Mouse (Mus musculus) liver, postnatal 0 days (tissue): ENCODE results near the gene Tmem265. TPM values are rescaled to one million over a fixed set of nuclear protein-coding genes. Genes with fewer than 3 reads are reported as not detected.
A peak's percentile ranks its signal among the peaks of the same experiment; 100 is the strongest.

Experiments used
- ATAC-seq: fragments of 200-750 bp; cut with Nextera tagmentation; 2 replicates; pipeline ENCODE4 v1.8.0; 2017; ENCODE audit warnings: mild to moderate bottlenecking, moderate library complexity
- DNase-seq: peaks from one replicate; pipeline ENCODE4 v3.0.0-alpha.2; 2016
- H3K27ac ChIP-seq: fragments of 300-500 bp; sonication (generic); 2 replicates; pipeline ENCODE4 v1.5.1; 2014; ENCODE audit warnings: antibody characterized with exemption, moderate library complexity, mild to moderate bottlenecking, low read depth
- H3K27me3 ChIP-seq: fragments of 300-500 bp; sonication (generic); 2 replicates; pipeline ENCODE4 v1.6.1; 2014; ENCODE audit warnings: low read length, control low read depth, mixed read lengths; ENCODE audit not compliant: insufficient read depth
- H3K36me3 ChIP-seq: fragments of 300-500 bp; sonication (generic); replicated peaks from 2 replicates; pipeline ENCODE4 v1.6.1; 2014; ENCODE audit warnings: mild to moderate bottlenecking, control low read depth, low read length, moderate library complexity, mixed read lengths; ENCODE audit not compliant: insufficient read depth
- H3K4me1 ChIP-seq: fragments of 300-500 bp; sonication (generic); 2 replicates; pipeline ENCODE4 v1.6.1; 2014; ENCODE audit warnings: antibody characterized with exemption, mild to moderate bottlenecking, control low read depth; ENCODE audit not compliant: insufficient read depth
- H3K4me2 ChIP-seq: fragments of 300-500 bp; sonication (generic); 2 replicates; pipeline ENCODE4 v1.6.1; 2014; ENCODE audit warnings: low read depth, mild to moderate bottlenecking, low read length, moderate library complexity, mixed read lengths
- H3K4me3 ChIP-seq: fragments of 300-500 bp; sonication (generic); 2 replicates; pipeline ENCODE4 v1.5.1; 2014; ENCODE audit warnings: low read depth, low read length
- H3K9ac ChIP-seq: fragments of 300-500 bp; sonication (generic); replicated peaks from 2 replicates; pipeline ENCODE4 v1.6.1; 2014; ENCODE audit warnings: mild to moderate bottlenecking, moderate library complexity
- H3K9me3 ChIP-seq: fragments of 300-500 bp; sonication (generic); 2 replicates; pipeline ENCODE4 v1.6.1; 2016; ENCODE audit warnings: mild to moderate bottlenecking, control low read depth, low read length, mixed read lengths
- CTCF ChIP-seq: sonication (generic); IDR thresholded peaks from 2 replicates; pipeline ENCODE4 v1.5.1; 2016; ENCODE audit warnings: antibody characterized with exemption, low read depth
- EP300 ChIP-seq: IDR thresholded peaks from 2 replicates; pipeline ENCODE4 v1.6.1; 2016; ENCODE audit warnings: antibody characterized with exemption, low read depth, mild to moderate bottlenecking
- WGBS: fragments of 180-500 bp; shearing (Covaris S2); extraction: QIAGEN DNeasy Blood & Tissue Kit; methylation state at CpG from one replicate; pipeline ENCODE4 v1.1.7; 2014; ENCODE audit not compliant: insufficient replicate concordance; 5-methylcytosine and 5-hydroxymethylcytosine counted together
- polyA plus RNA-seq: library from polyadenylated mRNA; unstranded; fragments of >200 nt; fragmentation: Nextera tagmentation; extraction: Ambion mirVana; gene quantifications from 2 replicates; pipeline ENCODE4 v1.2.1, GENCODE M21; 2015

Tmem265 gene
- polyA plus RNA-seq: 3.3 and 3.5 TPM in 2 replicates

GRCm38 (mm10) chr7:127561340-127561858, at the start of gene Tmem265:
Gene Tmem265, plus strand, starts transcription at chr7:127561390.
- Histone ChIP-seq H3K4me1 (no peaks in the 10 kb centered on the region), H3K27me3 (no peaks in the 10 kb centered on the region), H3K27ac (no peak within 1 kb of the TSS), H3K36me3 (peaks cover 60% of the 10 kb centered on the region), H3K4me2 (no peak within 1 kb of the TSS), H3K4me3 (no peak within 1 kb of the TSS), H3K9ac (no peak within 1 kb of the TSS), H3K9me3 (no peaks in the 10 kb centered on the region)
- no peak for DNase-seq
- WGBS: 89% methylated on average over 5 of the region's 5 CpGs
- no peak for ATAC-seq
- TF ChIP-seq EP300: no peak
- TF ChIP-seq CTCF: no peak

GRCm38 (mm10) chr7:127511808-127512230, 49.4 kb upstream of the Tmem265 start, which contains the start of gene Srcap:
Gene Srcap, plus strand, starts transcription at chr7:127511983.
- Histone ChIP-seq H3K9me3 (no peaks in the 10 kb centered on the region), H3K4me1 (peaks cover 9% of the 10 kb centered on the region), H3K27ac (peak within 1 kb of the TSS; percentile 98), H3K36me3 (peaks cover 19% of the 10 kb centered on the region), H3K4me3 (peak within 1 kb of the TSS; percentile 97), H3K27me3 (no peaks in the 10 kb centered on the region), H3K4me2 (peak within 1 kb of the TSS; percentile 92), H3K9ac (peak within 1 kb of the TSS; percentile 96)
- DNase-seq (peak; percentile 97), ATAC-seq (peak; percentile 94)
- under 1% methylated on average over 33 of the region's 37 CpGs for WGBS
- TF ChIP-seq CTCF: no peak
- TF ChIP-seq EP300: peak; percentile 84

GRCm38 (mm10) chr7:127512231-127513015, 48.8 kb upstream of the Tmem265 start:
- H3K27me3 ChIP-seq: no peaks in the 10 kb centered on the region
- peaks cover 9% of the 10 kb centered on the region for H3K4me1 ChIP-seq
- H3K27ac ChIP-seq: peak overlapping the region; percentile 98
- peak overlapping the region; percentile 96 for H3K9ac ChIP-seq
- DNase-seq: peak; percentile 95
- no peaks in the 10 kb centered on the region for H3K9me3 ChIP-seq
- peak overlapping the region; percentile 92 for H3K4me2 ChIP-seq
- peaks cover 25% of the 10 kb centered on the region for H3K36me3 ChIP-seq
- under 1% methylated on average over 58 of the region's 93 CpGs for WGBS
- TF ChIP-seq EP300 (peak; percentile 74; the same call in 1 of the 2 replicates), CTCF (no peak)
- H3K4me3 ChIP-seq: peak overlapping the region; percentile 97
- peak; percentile 86 for ATAC-seq

- Histone ChIP-seq H3K4me2 (peak overlapping the region; percentile 92), H3K4me3 (peak overlapping the region; percentile 97), H3K27ac (peak overlapping the region; percentile 98), H3K9me3 (no peaks in the 10 kb centered on the region), H3K36me3 (peaks cover 29% of the 10 kb centered on the region), H3K9ac (peak overlapping the region; percentile 96), H3K4me1 (peaks cover 9% of the 10 kb centered on the region), H3K27me3 (no peaks in the 10 kb centered on the region)
- TF ChIP-seq CTCF (no peak), EP300 (no peak)
- ATAC-seq: no peak
- WGBS: 19% methylated on average over 8 of the region's 8 CpGs
- DNase-seq: no peak
These were observed 48.2 kb upstream of the Tmem265 start for GRCm38 (mm10) chr7:127513016-127513390.

GRCm38 (mm10) chr7:127513781-127514180, 47.4 kb upstream of the Tmem265 start:
- TF ChIP-seq CTCF (no peak), EP300 (no peak)
- no peak for ATAC-seq
- Histone ChIP-seq H3K9me3 (no peaks in the 10 kb centered on the region), H3K4me2 (peak overlapping the region; percentile 92), H3K27ac (peak overlapping the region; percentile 98), H3K4me3 (peak overlapping the region; percentile 97), H3K27me3 (no peaks in the 10 kb centered on the region), H3K9ac (0 out of 2 replicates have a peak overlapping the region, but pooled peaks have one; percentile 8), H3K4me1 (peaks cover 9% of the 10 kb centered on the region), H3K36me3 (peaks cover 37% of the 10 kb centered on the region)
- 65% methylated on average over 3 of the region's 3 CpGs for WGBS
- DNase-seq: no peak

GRCm38 (mm10) chr7:127515846-127516245, 45.3 kb upstream of the Tmem265 start:
- H3K27me3 ChIP-seq: no peaks in the 10 kb centered on the region
- no peak for TF ChIP-seq EP300
- TF ChIP-seq CTCF: no peak
- H3K9me3 ChIP-seq: no peaks in the 10 kb centered on the region
- no peak overlapping the region for H3K9ac ChIP-seq
- H3K4me1 ChIP-seq: peaks cover 9% of the 10 kb centered on the region
- H3K4me3 ChIP-seq: no peak overlapping the region
- H3K4me2 ChIP-seq: no peak overlapping the region
- no peak overlapping the region for H3K27ac ChIP-seq
- no peak for ATAC-seq
- no peak for DNase-seq
- peaks cover 52% of the 10 kb centered on the region for H3K36me3 ChIP-seq
- WGBS: 89% methylated on average over 7 of the region's 7 CpGs
